Mouse (Mus musculus) hindbrain, embryonic 14.5 days (tissue): ENCODE data around the gene Akt1s1. TPM values are rescaled to one million over a fixed set of nuclear protein-coding genes. Genes with fewer than 3 reads are reported as not detected.

Experiments used
- ATAC-seq: fragments of 200-750 bp; cut with Nextera tagmentation; 2 replicates; pipeline ENCODE4 v1.8.0; 2017; ENCODE audit warnings: moderate number of reproducible peaks, mild to moderate bottlenecking, moderate TSS enrichment, moderate library complexity; ENCODE audit not compliant: low FRiP score
- DNase-seq: peaks from one replicate; pipeline ENCODE4 v3.0.0-alpha.2; 2015; ENCODE audit warnings: low spot score
- H3K27ac ChIP-seq: fragments of 300-500 bp; sonication (generic); 2 replicates; pipeline ENCODE4 v1.5.1; 2014; ENCODE audit warnings: mild to moderate bottlenecking, moderate library complexity
- H3K27me3 ChIP-seq: fragments of 300-500 bp; sonication (generic); 2 replicates; pipeline ENCODE4 v1.6.1; 2014; ENCODE audit warnings: mild to moderate bottlenecking, low read length, mixed read lengths; ENCODE audit not compliant: control insufficient read depth, insufficient read depth
- H3K36me3 ChIP-seq: fragments of 300-500 bp; sonication (generic); replicated peaks from 2 replicates; pipeline ENCODE4 v1.6.1; 2014; ENCODE audit not compliant: control insufficient read depth, insufficient read depth
- H3K4me1 ChIP-seq: fragments of 300-500 bp; sonication (generic); replicated peaks from 2 replicates; pipeline ENCODE4 v1.6.1; 2014; ENCODE audit warnings: antibody characterized with exemption, low read length, mixed read lengths; ENCODE audit not compliant: control insufficient read depth, insufficient read depth
- H3K4me2 ChIP-seq: fragments of 300-500 bp; sonication (generic); replicated peaks from 2 replicates; pipeline ENCODE4 v1.6.1; 2014; ENCODE audit warnings: mild to moderate bottlenecking, moderate library complexity
- H3K4me3 ChIP-seq: fragments of 300-500 bp; sonication (generic); replicated peaks from 2 replicates; pipeline ENCODE4 v1.5.1; 2014; ENCODE audit warnings: mild to moderate bottlenecking, low read length
- H3K9ac ChIP-seq: fragments of 300-500 bp; sonication (generic); 2 replicates; pipeline ENCODE4 v1.6.1; 2014
- H3K9me3 ChIP-seq: fragments of 300-500 bp; sonication (generic); 2 replicates; pipeline ENCODE4 v1.6.1; 2016; ENCODE audit warnings: low read length; ENCODE audit not compliant: control insufficient read depth
- WGBS: fragments of 180-500 bp; shearing (Covaris S2); extraction: QIAGEN DNeasy Blood & Tissue Kit; methylation state at CpG from one replicate; pipeline ENCODE4 v1.1.7; 2014; 5-methylcytosine and 5-hydroxymethylcytosine counted together
- polyA plus RNA-seq: library from polyadenylated mRNA; unstranded; fragments of >200 nt; fragmentation: Nextera tagmentation; extraction: Ambion mirVana; gene quantifications from 2 replicates; pipeline ENCODE4 v1.2.1, GENCODE M21; 2014

Gene Akt1s1
- polyA plus RNA-seq, 1 experiment from 2014 or later, result 59.1 TPM

DNA sequence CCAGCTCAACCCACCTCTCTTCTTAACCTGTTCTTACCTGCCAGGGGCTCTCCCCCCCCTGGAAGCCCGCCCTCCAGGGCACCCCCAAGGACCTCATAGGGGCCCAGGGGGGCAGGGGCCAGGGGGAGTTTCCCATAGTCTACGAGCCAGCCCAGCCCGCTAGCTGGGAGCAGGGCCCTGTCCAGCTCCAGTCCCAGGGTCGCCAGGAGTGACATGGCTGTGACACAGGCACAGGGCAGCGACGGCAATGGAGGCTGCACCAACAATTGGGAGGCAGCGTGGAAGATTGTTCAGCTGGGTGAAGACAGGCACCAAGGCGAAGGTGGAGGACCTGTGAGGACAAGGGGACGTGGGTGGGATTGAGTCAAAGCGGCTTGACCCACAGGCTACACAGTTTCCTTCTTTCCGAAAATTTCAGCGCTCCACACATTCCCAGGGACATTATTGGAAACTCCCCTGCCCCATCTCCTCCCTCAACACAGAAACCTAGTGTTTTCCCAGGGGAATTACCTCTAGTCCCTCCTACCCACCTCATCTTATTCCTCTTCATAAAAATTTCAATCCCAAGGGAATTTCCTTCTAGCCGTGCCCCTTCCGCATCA lies 33.7 kb upstream of the Akt1s1 start:
- H3K27me3 ChIP-seq, result no peaks in the 10 kb centered on the region
- 23% methylated on average over 14 of the region's 14 CpGs for WGBS
- H3K4me3 ChIP-seq, result peak overlapping the region; percentile 83
- peak overlapping the region; percentile 53; the same call in 1 of the 2 replicates for H3K27ac ChIP-seq
- no peaks in the 10 kb centered on the region for H3K9me3 ChIP-seq
- ATAC-seq (no peak), DNase-seq (no peak)
- H3K36me3 ChIP-seq, result no peaks in the 10 kb centered on the region
- peak overlapping the region; percentile 67 for H3K4me2 ChIP-seq
- H3K4me1 ChIP-seq, result peaks cover 36% of the 10 kb centered on the region
- H3K9ac ChIP-seq, result peak overlapping the region; percentile 34; the same call in 1 of the 2 replicates

DNA sequence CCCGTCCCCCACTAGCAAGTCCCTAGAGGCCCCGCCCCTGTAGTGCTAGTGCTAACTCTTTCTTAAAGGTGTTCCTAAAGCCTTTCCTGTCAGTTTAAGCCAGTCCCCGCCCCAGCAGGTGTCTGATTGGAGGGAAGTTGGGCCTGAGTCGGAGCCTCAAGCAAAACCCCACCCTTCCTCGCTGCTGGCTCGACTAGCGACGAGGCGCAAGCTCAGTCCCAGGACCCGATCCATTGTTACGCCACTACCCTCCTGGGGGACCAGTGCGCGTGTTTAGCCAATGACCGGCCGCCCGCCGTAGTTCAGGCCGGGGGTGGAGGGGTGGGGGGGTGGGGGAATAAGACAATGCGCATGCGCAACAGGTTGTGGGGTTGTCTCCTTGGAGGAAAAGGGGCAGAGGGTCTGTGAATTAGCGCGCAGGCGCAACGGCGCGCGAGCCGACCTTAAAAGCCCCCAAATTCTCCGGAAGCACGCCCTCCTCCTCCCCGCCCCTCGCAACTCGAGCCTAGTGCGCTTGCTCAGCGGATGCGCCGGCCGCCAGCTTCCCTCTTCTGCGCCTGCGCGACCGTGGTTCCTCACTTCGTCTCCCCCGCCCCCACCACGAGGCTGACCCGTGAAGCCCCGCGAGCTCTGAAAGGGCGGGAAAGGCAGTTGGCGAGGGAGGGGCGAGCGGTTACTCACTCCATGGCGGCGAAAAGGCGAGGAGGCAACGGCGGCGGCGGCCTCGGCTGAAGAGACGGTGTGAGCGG lies 32.9 kb upstream of the Akt1s1 start, which contains the start of the genes Nup62 and Il4i1:
Gene Nup62, plus strand, starts transcription at position 368 of the 749 bp plus-strand sequence.
Gene Il4i1, plus strand, starts transcription at position 667 of the 749 bp plus-strand sequence.
- Histone ChIP-seq H3K4me3 (peak within 1 kb of the TSS; percentile 83), H3K9me3 (no peaks in the 10 kb centered on the region), H3K27me3 (no peaks in the 10 kb centered on the region), H3K27ac (peak within 1 kb of the TSS; percentile 90), H3K4me2 (peak within 1 kb of the TSS; percentile 67), H3K4me1 (peaks cover 36% of the 10 kb centered on the region), H3K9ac (peak within 1 kb of the TSS; percentile 80), H3K36me3 (no peaks in the 10 kb centered on the region)
- peak; percentile 99 for DNase-seq
- ATAC-seq, result peak; percentile 93
- WGBS, result under 1% methylated on average over 53 of the region's 62 CpGs

DNA sequence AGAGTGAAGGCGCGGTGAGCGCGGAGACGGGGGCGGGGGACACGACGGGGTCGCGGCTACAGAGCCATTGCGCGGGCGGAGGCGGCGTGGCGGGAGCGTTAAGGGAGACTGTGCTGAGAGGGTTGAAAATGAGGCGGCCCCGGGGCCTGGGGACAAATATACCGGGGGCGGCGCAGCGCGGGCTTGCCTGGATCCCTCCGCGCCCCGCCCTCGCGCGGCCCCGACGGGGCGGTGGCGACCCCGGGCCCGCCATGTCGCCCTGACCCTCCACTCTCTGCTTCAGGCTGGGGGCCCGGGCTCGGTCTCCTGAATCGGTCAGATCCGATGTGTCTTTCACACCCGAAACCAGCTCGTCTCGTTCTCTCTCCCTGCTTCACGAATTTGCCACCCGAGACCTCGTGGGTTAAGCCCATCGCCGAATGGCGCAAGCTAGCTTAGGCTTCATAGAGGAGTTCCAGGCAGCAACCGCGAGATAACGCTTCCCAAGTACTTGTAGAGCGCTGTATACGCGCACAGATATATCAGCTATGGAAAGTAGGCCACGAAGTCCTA lies 32.2 kb upstream of the Akt1s1 start, which contains the start of gene Atf5:
Gene Atf5, minus strand, starts transcription at position 189 of the 552 bp plus-strand sequence.
- Histone ChIP-seq H3K4me1 (peaks cover 36% of the 10 kb centered on the region), H3K9ac (peak within 1 kb of the TSS; percentile 80), H3K27me3 (no peaks in the 10 kb centered on the region), H3K4me2 (peak within 1 kb of the TSS; percentile 67), H3K9me3 (no peaks in the 10 kb centered on the region), H3K36me3 (no peaks in the 10 kb centered on the region), H3K4me3 (peak within 1 kb of the TSS; percentile 83), H3K27ac (peak within 1 kb of the TSS; percentile 90)
- ATAC-seq (peak; percentile 22), DNase-seq (peak; percentile 47)
- 0% methylated on average over 36 of the region's 57 CpGs for WGBS

DNA sequence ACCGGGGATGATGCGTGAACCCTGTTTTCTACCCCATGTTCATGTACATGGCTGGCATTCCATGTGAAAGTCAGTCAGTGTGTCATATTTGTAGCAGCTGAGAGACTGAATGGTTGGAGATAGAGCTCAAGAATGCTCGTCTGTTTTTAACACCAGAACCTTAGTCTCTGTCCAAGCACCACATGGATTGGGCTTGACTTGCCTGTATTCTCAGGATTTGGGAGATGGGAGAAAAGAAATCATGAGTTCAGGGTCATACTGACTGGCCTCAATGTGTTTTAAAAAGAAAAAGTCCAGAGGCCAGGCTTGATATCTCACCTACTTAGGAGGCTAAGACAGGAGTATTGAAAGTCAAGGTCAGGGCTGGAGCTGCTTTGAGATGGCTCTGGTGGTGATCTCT lies 31.4 kb upstream of the Akt1s1 start:
- Histone ChIP-seq H3K36me3 (no peaks in the 10 kb centered on the region), H3K27me3 (no peaks in the 10 kb centered on the region), H3K4me2 (peak overlapping the region; percentile 67), H3K4me1 (peaks cover 36% of the 10 kb centered on the region), H3K4me3 (peak overlapping the region; percentile 83), H3K9me3 (no peaks in the 10 kb centered on the region), H3K9ac (peak overlapping the region; percentile 80), H3K27ac (no peak overlapping the region)
- ATAC-seq (no peak), DNase-seq (no peak)
- WGBS, result 34% methylated on average over 3 of the region's 3 CpGs

DNA sequence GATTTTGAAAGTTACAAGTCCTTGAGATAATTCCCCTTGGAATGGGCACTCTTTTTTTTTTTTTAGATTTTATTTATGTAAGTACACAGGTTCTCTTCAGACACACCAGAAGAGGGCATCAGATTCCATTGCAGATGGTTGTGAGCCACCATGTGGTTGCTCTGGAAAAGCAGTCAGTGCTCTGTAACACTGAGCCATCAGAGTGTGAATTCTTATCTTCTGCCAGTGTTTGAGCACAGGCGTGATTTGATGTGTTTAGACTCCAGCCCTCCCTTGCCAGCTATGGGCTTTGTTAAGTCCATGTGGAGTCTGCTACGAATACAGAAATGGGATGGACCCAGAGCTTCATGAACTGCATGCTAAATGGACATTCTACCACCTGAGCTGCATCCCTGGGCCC lies 30.6 kb upstream of the Akt1s1 start:
- H3K27me3 ChIP-seq, result no peaks in the 10 kb centered on the region
- H3K4me3 ChIP-seq, result peak overlapping the region; percentile 83; the same call in 1 of the 2 replicates
- peak overlapping the region; percentile 80; the same call in 1 of the 2 replicates for H3K9ac ChIP-seq
- peak overlapping the region; percentile 67 for H3K4me2 ChIP-seq
- WGBS, result 18% methylated on average over 2 of the region's 2 CpGs
- no peak for DNase-seq
- peaks cover 36% of the 10 kb centered on the region for H3K4me1 ChIP-seq
- H3K36me3 ChIP-seq, result no peaks in the 10 kb centered on the region
- H3K9me3 ChIP-seq, result no peaks in the 10 kb centered on the region
- no peak for ATAC-seq
- H3K27ac ChIP-seq, result no peak overlapping the region

DNA sequence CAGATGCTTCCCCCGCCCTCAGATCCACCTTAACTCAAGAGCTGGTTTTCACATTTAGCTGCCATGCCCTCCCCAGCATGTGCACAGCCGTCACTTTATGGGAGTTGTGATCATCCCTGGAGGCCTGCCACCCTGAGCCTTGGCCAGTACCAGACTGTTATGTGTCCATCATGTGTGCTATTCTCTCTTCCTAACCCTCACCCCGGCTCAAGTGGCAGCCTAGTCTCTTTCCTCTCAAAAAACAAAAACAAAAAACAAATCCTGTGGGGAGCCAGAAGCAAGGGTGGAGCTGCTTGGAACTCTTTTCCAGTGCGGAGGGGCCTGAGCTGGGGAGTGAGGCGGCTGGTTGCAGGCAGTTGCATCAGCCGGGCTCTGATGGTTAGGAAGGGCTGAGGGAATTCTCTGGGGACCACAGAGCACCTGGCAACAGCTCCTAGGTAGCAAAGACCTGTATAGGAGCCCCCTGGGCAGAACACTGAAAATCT lies 30.0 kb upstream of the Akt1s1 start:
- H3K4me1 ChIP-seq, result peaks cover 36% of the 10 kb centered on the region
- peak overlapping the region; percentile 45; the same call in 1 of the 2 replicates for H3K9ac ChIP-seq
- H3K4me3 ChIP-seq, result peak overlapping the region; percentile 83; the same call in 1 of the 2 replicates
- DNase-seq, result no peak
- peak overlapping the region; percentile 67 for H3K4me2 ChIP-seq
- no peaks in the 10 kb centered on the region for H3K9me3 ChIP-seq
- 33% methylated on average over 6 of the region's 6 CpGs for WGBS
- no peaks in the 10 kb centered on the region for H3K27me3 ChIP-seq
- H3K27ac ChIP-seq, result no peak overlapping the region
- no peak for ATAC-seq
- H3K36me3 ChIP-seq, result no peaks in the 10 kb centered on the region

DNA sequence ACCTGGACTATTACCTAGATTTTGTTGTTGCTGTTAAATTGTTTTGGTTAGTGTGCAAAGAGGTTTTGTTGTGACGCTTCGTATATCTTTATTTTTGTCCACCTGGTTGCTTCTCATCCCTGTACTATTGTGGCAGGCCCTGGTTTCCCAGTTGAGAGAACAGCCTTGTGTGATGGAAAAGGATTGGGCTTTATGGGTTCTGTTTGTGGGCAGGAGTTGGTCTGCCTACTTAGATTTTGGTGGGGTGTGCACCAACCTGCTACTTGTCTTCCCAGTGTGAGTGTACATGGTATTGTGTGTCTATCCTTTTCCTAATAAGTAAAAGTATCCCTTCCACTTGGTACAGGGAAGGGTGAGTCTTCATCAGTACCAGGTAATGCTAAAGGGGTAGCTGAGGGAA lies 29.4 kb upstream of the Akt1s1 start:
- Histone ChIP-seq H3K27me3 (no peaks in the 10 kb centered on the region), H3K36me3 (no peaks in the 10 kb centered on the region), H3K4me2 (peak overlapping the region; percentile 67), H3K27ac (no peak overlapping the region), H3K9ac (no peak overlapping the region), H3K4me3 (no peak overlapping the region), H3K4me1 (peaks cover 36% of the 10 kb centered on the region), H3K9me3 (no peaks in the 10 kb centered on the region)
- DNase-seq, result no peak
- WGBS, result 90% methylated on average over 2 of the region's 2 CpGs
- no peak for ATAC-seq

DNA sequence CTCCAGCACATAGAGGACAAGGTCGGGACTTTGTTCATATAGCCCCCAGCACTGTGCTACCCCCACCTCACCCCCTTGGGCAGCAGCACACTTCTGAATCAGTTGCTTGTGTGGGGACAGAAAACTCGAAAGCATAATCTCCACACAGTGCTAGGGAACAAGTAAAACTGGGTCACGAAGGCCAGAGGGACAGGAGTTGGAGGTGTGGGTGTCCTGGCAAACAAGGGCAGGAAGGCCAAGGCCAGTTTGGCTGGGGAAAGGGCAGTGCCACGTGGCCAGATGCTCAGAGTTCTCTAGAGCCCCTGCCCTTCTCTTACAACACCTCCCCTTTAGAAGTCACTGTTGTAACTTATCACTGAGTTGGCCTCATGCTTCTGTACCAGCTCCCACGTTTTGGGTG lies 28.9 kb upstream of the Akt1s1 start:
- Histone ChIP-seq H3K4me3 (no peak overlapping the region), H3K27ac (no peak overlapping the region), H3K36me3 (no peaks in the 10 kb centered on the region), H3K27me3 (no peaks in the 10 kb centered on the region), H3K9ac (no peak overlapping the region), H3K4me1 (peaks cover 35% of the 10 kb centered on the region), H3K4me2 (no peak overlapping the region), H3K9me3 (no peaks in the 10 kb centered on the region)
- 75% methylated on average over 5 of the region's 5 CpGs for whole genome bisulfite sequencing
- ATAC-seq, result no peak
- no peak for DNase-seq

DNA sequence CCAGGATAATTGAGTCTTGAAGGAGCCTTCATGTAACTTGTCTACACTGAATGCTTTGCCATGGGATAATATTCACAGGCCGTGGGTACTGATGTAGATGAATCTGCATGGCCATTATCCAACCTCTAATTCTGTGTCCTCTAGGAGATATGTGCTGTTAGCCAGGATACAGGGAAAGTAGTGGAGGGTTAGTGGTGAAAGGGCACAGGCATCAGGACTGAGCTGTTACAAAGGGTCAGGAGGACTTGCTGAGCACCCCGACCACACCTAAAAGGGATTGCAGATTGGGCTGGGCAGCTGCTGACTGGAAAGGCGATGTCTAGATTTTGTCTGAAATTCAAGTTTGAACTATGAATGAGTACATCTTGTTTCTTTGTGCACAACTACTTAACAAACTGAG lies 28.3 kb upstream of the Akt1s1 start:
- peaks cover 29% of the 10 kb centered on the region for H3K4me1 ChIP-seq
- H3K27ac ChIP-seq, result no peak overlapping the region
- 85% methylated on average over 3 of the region's 3 CpGs for WGBS
- no peaks in the 10 kb centered on the region for H3K9me3 ChIP-seq
- H3K4me2 ChIP-seq, result no peak overlapping the region
- ATAC-seq (no peak), DNase-seq (no peak)
- no peak overlapping the region for H3K9ac ChIP-seq
- no peaks in the 10 kb centered on the region for H3K36me3 ChIP-seq
- no peak overlapping the region for H3K4me3 ChIP-seq
- no peaks in the 10 kb centered on the region for H3K27me3 ChIP-seq
